ENCODE assay signal across 23 mouse cellular contexts in genomic region chr5:145096195-145096594, GRCm38 (mm10). TPM values are rescaled to one million over a fixed set of nuclear protein-coding genes. Genes with fewer than 3 reads are reported as not detected.
"Had no signal": no experiment of that assay in that cellular context is flagged by ENCODE, and none has a peak within 500 bp of the region (broad histone marks: within the 10 kb centered on the region; RNA-seq: fewer than 3 reads in every experiment).

No protein-coding gene starts in this region.

- H3K9ac ChIP-seq: lung, embryonic 14.5 days; midbrain, embryonic 13.5 days; midbrain, embryonic 15.5 days; neural tube, embryonic 12.5 days had no signal

- H3K4me3 ChIP-seq: megakaryocyte, embryonic 14.5 days; midbrain, embryonic 13.5 days; midbrain, embryonic 15.5 days; neural tube, embryonic 12.5 days had no signal

- H3K4me1 ChIP-seq: midbrain, embryonic 13.5 days; midbrain, embryonic 15.5 days; neural tube, embryonic 12.5 days had no signal

- H3K27me3 ChIP-seq: megakaryocyte, embryonic 14.5 days; midbrain, embryonic 13.5 days; midbrain, embryonic 15.5 days; neural tube, embryonic 12.5 days had no signal

- ATAC-seq: midbrain, embryonic 13.5 days; midbrain, embryonic 15.5 days had no signal

- H3K9me3 ChIP-seq: megakaryocyte, embryonic 14.5 days; midbrain, embryonic 13.5 days; midbrain, embryonic 15.5 days; neural tube, embryonic 12.5 days had no signal

- H3K27ac ChIP-seq: midbrain, embryonic 13.5 days; midbrain, embryonic 15.5 days; neural tube, embryonic 12.5 days had no signal

- DNase-seq: lung, adult 18-20 months; lung, embryonic 14.5 days; lung, postnatal 10 days; lung, postnatal 4 days; right cerebral cortex, postnatal 25 days; right cerebral cortex, postnatal 4 days; spleen, adult 18-20 months; thymus, adult 2 months; thymus, postnatal 25 days; thymus, postnatal 4 days had no signal

RNA-seq across cellular contexts. Expression of gene Kpna7, which starts 12.4 kb away (rescaled TPM):
- total RNA-seq: midbrain, postnatal 0 days; monocyte, adult 5-6 weeks; neutrophil, adult 5-6 weeks had no signal
- polyA plus RNA-seq: lung, embryonic 14.5 days; lung, embryonic 16.5 days; midbrain, embryonic 11.5 days; midbrain, embryonic 13.5 days; midbrain, embryonic 15.5 days; midbrain, postnatal 0 days; neural tube, embryonic 12.5 days; neural tube, embryonic 14.5 days; small intestine, adult 2 months; stomach, embryonic 14.5 days; urinary bladder, adult 2 months had no signal
